Mouse (Mus musculus) MEL (cell line): ENCODE measurements at regions not wholly inside any gene's neighbourhood (a gene's known extent, or its start where the extent isn't known, plus 50 kb on each side); places are given as distances from the start of the nearest gene placed in this dataset.

Experiments
- CTCF ChIP-seq, 3 experiments: IDR thresholded peaks in 2 of 3; conservative IDR thresholded peaks in 1 of 3; 2 replicates each; pipeline ENCODE4 v1.5.1; 2011 to 2012; ENCODE audit warnings: low read length in 3 of 3, low read depth in 2 of 3, mild to moderate bottlenecking in 2 of 3, improper control_type of control experiment in 1 of 3, inconsistent platforms in 1 of 3, mixed read lengths in 1 of 3, moderate library complexity in 1 of 3; ENCODE audit not compliant: control insufficient read depth in 1 of 3, insufficient read depth in 1 of 3, poor library complexity in 1 of 3, severe bottlenecking in 1 of 3
- E2F4 ChIP-seq: IDR thresholded peaks from 2 replicates; pipeline ENCODE4 v1.6.1; 2011; ENCODE audit warnings: low read depth, low read length, improper control_type of control experiment, borderline replicate concordance
- EP300 ChIP-seq, 2 experiments: IDR thresholded peaks; 2 replicates each; pipeline ENCODE4 v1.6.1; 2011; ENCODE audit warnings: improper control_type of control experiment in 2 of 2, low read length in 2 of 2, low read depth in 1 of 2, mild to moderate bottlenecking in 1 of 2
- KAT2A ChIP-seq: conservative IDR thresholded peaks from 2 replicates; pipeline ENCODE4 v1.6.1; 2012; ENCODE audit warnings: low read depth, low read length, improper control_type of control experiment, inconsistent platforms
- MAZ ChIP-seq: IDR thresholded peaks from 2 replicates; pipeline ENCODE4 v1.6.1; 2012; ENCODE audit warnings: low read depth, mild to moderate bottlenecking, inconsistent platforms, low read length, improper control_type of control experiment
- MEF2A ChIP-seq: IDR thresholded peaks from 2 replicates; pipeline ENCODE4 v1.6.1; 2014; ENCODE audit warnings: low read depth, mild to moderate bottlenecking, inconsistent platforms, low read length, improper control_type of control experiment; ENCODE audit not compliant: poor library complexity, insufficient replicate concordance, severe bottlenecking; ENCODE audit errors: extremely low read depth
- POLR2AphosphoS2 ChIP-seq: IDR thresholded peaks from 2 replicates; pipeline ENCODE4 v1.6.1; 2011; ENCODE audit warnings: low read length, improper control_type of control experiment
- TBP ChIP-seq: IDR thresholded peaks from 2 replicates; pipeline ENCODE4 v1.8.0; 2011; ENCODE audit warnings: low read depth, low read length, improper control_type of control experiment
- ZNF384 ChIP-seq: IDR thresholded peaks from 2 replicates; pipeline ENCODE4 v1.6.1; 2012; ENCODE audit warnings: low read depth, mild to moderate bottlenecking, inconsistent platforms, low read length, improper control_type of control experiment

- TF ChIP-seq KAT2A, result no peak
- no peak for TF ChIP-seq ZNF384
- no peak for TF ChIP-seq POLR2AphosphoS2
- no peak for TF ChIP-seq MAZ
- TF ChIP-seq CTCF (IDR thresholded peaks at IDR 0.05 in 2 of 3, conservative IDR thresholded peaks at IDR 0.05 in 1 of 3; ENCODE audit: control insufficient read depth in 1 of 3, insufficient read depth in 1 of 3, low read depth in 2 of 3, low read length in 3 of 3, poor library complexity in 1 of 3, severe bottlenecking in 1 of 3), result no peak
- TF ChIP-seq E2F4, result no peak
- no peak for TF ChIP-seq TBP
- no peak for TF ChIP-seq EP300 (IDR thresholded peaks at IDR 0.05; ENCODE audit: low read depth in 1 of 2, low read length in 2 of 2)
- no peak for TF ChIP-seq MEF2A
Observed at GRCm38 (mm10) chr6:24325215-24325614, 157.3 kb upstream of the Slc13a1 start.
